Comparison of ENCODE assay signal across 13 mouse cellular contexts in genomic region chr9:69010886-69011285, GRCm38 (mm10).
DNase-seq lines count a peak whose midpoint lies in the region; ATAC-seq lines count a peak whose summit lies in the region.
"Had no signal": no experiment of that assay in that cellular context is flagged by ENCODE, and none has a peak within 500 bp of the region (broad histone marks: within the 10 kb centered on the region; RNA-seq: fewer than 3 reads in every experiment).

No protein-coding gene starts in this region.

- H3K4me2 ChIP-seq in heart, embryonic 11.5 days, result no peak overlapping the region
- H3K4me2 ChIP-seq in forebrain, embryonic 13.5 days, result no peak overlapping the region
- H3K4me2 ChIP-seq: limb, embryonic 13.5 days; midbrain, embryonic 13.5 days; stomach, embryonic 15.5 days had no signal

- DNase-seq in heart, adult 11 months, result peak; percentile 89
- peak; percentile 18 for DNase-seq in NIH3T3 (ENCODE audit: low read depth)
- DNase-seq in cerebellum, adult 9-11 months, result peak; percentile 71
- DNase-seq in large intestine, adult 2 months (ENCODE audit: low read depth, low spot score), result peak; percentile 6
- DNase-seq in frontal cortex, postnatal 14 days (ENCODE audit: low spot score in 2 of 2), result no peak

- no peak overlapping the region for H3K27ac ChIP-seq in heart, embryonic 11.5 days (ENCODE audit: low read depth, low read length)
- H3K27ac ChIP-seq in forebrain, embryonic 13.5 days, result no peak overlapping the region
- H3K27ac ChIP-seq: kidney, postnatal 0 days; limb, embryonic 13.5 days; midbrain, embryonic 13.5 days; stomach, embryonic 15.5 days had no signal

- ATAC-seq in heart, embryonic 11.5 days (replicated peaks; ENCODE audit: insufficient number of reproducible peaks, low FRiP score, low TSS enrichment), result no peak
- no peak for ATAC-seq in forebrain, embryonic 13.5 days
- ATAC-seq in granulocyte monocyte progenitor cell, adult 5-6 weeks (replicated peaks; ENCODE audit: poor library complexity, severe bottlenecking), result no peak
- ATAC-seq: midbrain, embryonic 13.5 days had no signal

- no peak overlapping the region for H3K4me3 ChIP-seq in heart, embryonic 11.5 days (ENCODE audit: low read depth, low read length)
- no peak overlapping the region for H3K4me3 ChIP-seq in forebrain, embryonic 13.5 days
- H3K4me3 ChIP-seq: erythroblast, embryonic 14.5 days; limb, embryonic 13.5 days; midbrain, embryonic 13.5 days; stomach, embryonic 15.5 days had no signal

- no peaks in the 10 kb centered on the region for H3K27me3 ChIP-seq in heart, embryonic 11.5 days (ENCODE audit: control insufficient read depth, insufficient read depth, low read length)
- no peaks in the 10 kb centered on the region for H3K27me3 ChIP-seq in forebrain, embryonic 13.5 days
- H3K27me3 ChIP-seq: limb, embryonic 13.5 days; midbrain, embryonic 13.5 days; stomach, embryonic 15.5 days had no signal

- WGBS in heart, embryonic 11.5 days (ENCODE audit: insufficient replicate concordance), result 80% methylated on average over 5 of the region's 5 CpGs
- 25% methylated on average over 5 of the region's 5 CpGs for WGBS in large intestine, adult 2 months
- 70% methylated on average over 5 of the region's 5 CpGs for WGBS in forebrain, embryonic 13.5 days

- no peaks in the 10 kb centered on the region for H3K9me3 ChIP-seq in heart, embryonic 11.5 days (replicated peaks; ENCODE audit: control insufficient read depth, low read length)
- no peaks in the 10 kb centered on the region for H3K9me3 ChIP-seq in forebrain, embryonic 13.5 days (replicated peaks)
- H3K9me3 ChIP-seq: limb, embryonic 13.5 days; midbrain, embryonic 13.5 days; stomach, embryonic 15.5 days had no signal

- no peaks in the 10 kb centered on the region for H3K36me3 ChIP-seq in heart, embryonic 11.5 days (ENCODE audit: control insufficient read depth, insufficient read depth, low read length)
- H3K36me3 ChIP-seq in forebrain, embryonic 13.5 days (ENCODE audit: poor library complexity, severe bottlenecking), result no peaks in the 10 kb centered on the region
- H3K36me3 ChIP-seq: limb, embryonic 13.5 days; midbrain, embryonic 13.5 days; stomach, embryonic 15.5 days had no signal

- H3K9ac ChIP-seq in heart, embryonic 11.5 days (ENCODE audit: low read depth, low read length), result no peak overlapping the region
- H3K9ac ChIP-seq in forebrain, embryonic 13.5 days, result no peak overlapping the region
- H3K9ac ChIP-seq: limb, embryonic 13.5 days; midbrain, embryonic 13.5 days; stomach, embryonic 15.5 days had no signal

- H3K4me1 ChIP-seq in heart, embryonic 11.5 days (ENCODE audit: control insufficient read depth, insufficient read depth, low read length), result no peaks in the 10 kb centered on the region
- peaks cover 3% of the 10 kb centered on the region; the same call in 1 of the 2 replicates for H3K4me1 ChIP-seq in forebrain, embryonic 13.5 days
- H3K4me1 ChIP-seq: limb, embryonic 13.5 days; stomach, embryonic 15.5 days had no signal

Comparison
In these comparisons a context has a peak if more than half of its experiments do, and no peak if none do; other contexts are left out.
1. DNase-seq: peak in heart, adult 11 months (single experiment), NIH3T3 (single experiment), cerebellum, adult 9-11 months (single experiment) and large intestine, adult 2 months (single experiment); none in frontal cortex, postnatal 14 days (0 of 2).